Mouse (Mus musculus) ES-E14 (cell line): ENCODE data around the gene Pla2g1b.

Experiments used
- CHD2 ChIP-seq: IDR thresholded peaks from 2 replicates; pipeline ENCODE4 v1.6.1; 2014; ENCODE audit warnings: mild to moderate bottlenecking, low read depth, low read length, inconsistent platforms
- HCFC1 ChIP-seq: IDR thresholded peaks from 2 replicates; pipeline ENCODE4 v1.6.1; 2012; ENCODE audit warnings: low read length, inconsistent platforms, borderline replicate concordance; ENCODE audit not compliant: insufficient read depth
- MAFK ChIP-seq: IDR thresholded peaks from 2 replicates; pipeline ENCODE4 v1.6.1; 2014; ENCODE audit warnings: mild to moderate bottlenecking, low read depth, low read length, inconsistent platforms; ENCODE audit not compliant: insufficient read depth
- ZC3H11A ChIP-seq: IDR thresholded peaks from 2 replicates; pipeline ENCODE4 v1.6.1; 2012; ENCODE audit warnings: low read depth, mild to moderate bottlenecking, inconsistent platforms, low read length, borderline replicate concordance
- ZNF384 ChIP-seq: IDR thresholded peaks from 2 replicates; pipeline ENCODE4 v1.6.1; 2012; ENCODE audit warnings: low read depth, low read length, inconsistent platforms

DNA sequence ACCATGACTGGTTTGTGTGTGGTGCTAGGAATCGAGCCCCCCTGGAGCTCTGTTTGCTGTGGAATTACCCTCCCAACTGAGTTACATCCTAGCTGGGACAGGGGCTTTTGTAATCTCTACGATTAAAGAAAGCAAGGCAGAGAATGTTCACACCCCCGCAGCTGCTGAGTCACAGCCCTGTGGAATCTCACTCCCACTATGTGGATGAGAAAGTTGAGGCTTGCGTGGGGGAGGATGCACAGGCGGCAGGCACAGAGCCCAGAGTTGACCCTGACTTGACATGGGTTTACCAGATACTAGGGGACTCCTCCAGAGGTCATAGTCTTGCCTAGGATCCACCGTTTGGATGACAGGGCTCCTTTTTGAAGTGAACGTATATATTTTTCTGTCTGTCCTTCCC, 31.0 kb downstream of the Pla2g1b start:
- TF ChIP-seq HCFC1 = no peak
- no peak for TF ChIP-seq ZC3H11A
- TF ChIP-seq MAFK = peak; percentile 62; the same call in 1 of the 2 replicates
- TF ChIP-seq CHD2 = no peak
- no peak for TF ChIP-seq ZNF384
